Comparison of ENCODE assay signal across 17 mouse cellular contexts in the genomic region with DNA sequence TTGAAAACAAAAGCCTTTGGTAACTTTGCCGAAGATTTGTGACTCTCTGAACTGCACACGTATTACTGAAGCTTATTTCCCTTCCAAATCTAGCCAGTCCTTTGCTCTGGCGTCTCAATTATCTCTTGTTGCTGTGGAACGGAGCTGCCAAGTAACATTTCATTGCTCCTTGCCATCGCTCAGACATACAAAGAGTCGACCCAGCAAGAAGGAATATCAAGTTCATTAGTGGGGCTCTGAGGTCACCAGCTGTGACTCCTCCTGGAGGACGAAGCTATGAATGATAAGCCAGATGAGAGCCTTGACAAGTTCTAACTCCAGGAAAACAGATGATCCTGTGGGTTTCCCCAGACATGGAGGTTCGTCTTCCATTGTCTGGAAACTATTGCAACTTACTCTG.
DNase-seq lines count a peak whose midpoint lies in the region; ATAC-seq and TF ChIP-seq lines count a peak whose summit lies in the region.
"Had no signal": no experiment of that assay in that cellular context is flagged by ENCODE, and none has a peak within 500 bp of the region (broad histone marks: within the 10 kb centered on the region; RNA-seq: fewer than 3 reads in every experiment).

No protein-coding gene starts in this region.

- no peak overlapping the region for H3K4me3 ChIP-seq in midbrain, embryonic 12.5 days
- no peak overlapping the region for H3K4me3 ChIP-seq in midbrain, embryonic 15.5 days
- H3K4me3 ChIP-seq in forebrain, postnatal 0 days (ENCODE audit: low read depth, low read length), result no peak overlapping the region
- H3K4me3 ChIP-seq: erythroblast, embryonic 14.5 days; intestine, embryonic 15.5 days; limb, embryonic 12.5 days had no signal

- no peaks in the 10 kb centered on the region for H3K27me3 ChIP-seq in midbrain, embryonic 12.5 days
- no peaks in the 10 kb centered on the region for H3K27me3 ChIP-seq in midbrain, embryonic 15.5 days (replicated peaks)
- no peaks in the 10 kb centered on the region for H3K27me3 ChIP-seq in forebrain, postnatal 0 days (ENCODE audit: insufficient read depth, low read length)
- H3K27me3 ChIP-seq: intestine, embryonic 15.5 days; limb, embryonic 12.5 days had no signal

- no peaks in the 10 kb centered on the region for H3K9me3 ChIP-seq in midbrain, embryonic 12.5 days
- no peaks in the 10 kb centered on the region for H3K9me3 ChIP-seq in midbrain, embryonic 15.5 days
- no peaks in the 10 kb centered on the region for H3K9me3 ChIP-seq in forebrain, postnatal 0 days (ENCODE audit: low read length)
- H3K9me3 ChIP-seq: intestine, embryonic 15.5 days; limb, embryonic 12.5 days had no signal

- ATAC-seq in midbrain, embryonic 12.5 days (ENCODE audit: low FRiP score, low read depth), result peak; percentile 44; the same call in 1 of the 2 replicates
- ATAC-seq in midbrain, embryonic 15.5 days (replicated peaks), result no peak
- ATAC-seq in forebrain, postnatal 0 days, result peak; percentile 34; the same call in 1 of the 2 replicates
- ATAC-seq: activated CD4-positive, CD25-positive, alpha-beta regulatory T cell, adult 4 months; CD4-positive, CD25-positive, alpha-beta regulatory T cell, adult 4 months; liver, postnatal 0 days had no signal

- no peaks in the 10 kb centered on the region for H3K4me1 ChIP-seq in midbrain, embryonic 12.5 days
- H3K4me1 ChIP-seq in midbrain, embryonic 15.5 days, result peaks cover 5% of the 10 kb centered on the region; the same call in 1 of the 2 replicates
- H3K4me1 ChIP-seq in forebrain, postnatal 0 days (ENCODE audit: insufficient read depth), result no peaks in the 10 kb centered on the region
- H3K4me1 ChIP-seq: intestine, embryonic 15.5 days; limb, embryonic 12.5 days had no signal

- no peak for TF ChIP-seq CTCF in forebrain, postnatal 0 days (IDR thresholded peaks at IDR 0.05; ENCODE audit: low read depth)

- DNase-seq in forebrain, postnatal 0 days, result peak; percentile 3
- peak; percentile 56 for DNase-seq in mesoderm, embryonic 11.5 days (ENCODE audit: low read depth, low spot score)
- peak; percentile 15 for DNase-seq in retina, postnatal 1 day
- no peak for DNase-seq in thymus, postnatal 36 days
- no peak for DNase-seq in ovary, postnatal 10 days (ENCODE audit: low spot score)
- DNase-seq: cerebellum, adult 11 months; heart, postnatal 10 days; layer of hippocampus, postnatal 36 days; liver, postnatal 0 days; right cerebral cortex, postnatal 25 days had no signal

- no peaks in the 10 kb centered on the region for H3K36me3 ChIP-seq in midbrain, embryonic 12.5 days
- H3K36me3 ChIP-seq in midbrain, embryonic 15.5 days (replicated peaks), result no peaks in the 10 kb centered on the region
- H3K36me3 ChIP-seq in forebrain, postnatal 0 days (ENCODE audit: insufficient read depth), result no peaks in the 10 kb centered on the region
- H3K36me3 ChIP-seq: intestine, embryonic 15.5 days; limb, embryonic 12.5 days had no signal

- H3K9ac ChIP-seq in midbrain, embryonic 12.5 days (replicated peaks), result no peak overlapping the region
- H3K9ac ChIP-seq in midbrain, embryonic 15.5 days, result no peak overlapping the region
- H3K9ac ChIP-seq in forebrain, postnatal 0 days, result no peak overlapping the region
- H3K9ac ChIP-seq: intestine, embryonic 15.5 days; limb, embryonic 12.5 days; liver, postnatal 0 days had no signal

- 36% methylated on average over 8 of the region's 8 CpGs for WGBS in midbrain, embryonic 12.5 days
- 28% methylated on average over 8 of the region's 8 CpGs for WGBS in midbrain, embryonic 15.5 days
- 22% methylated on average over 8 of the region's 8 CpGs for WGBS in forebrain, postnatal 0 days

- H3K27ac ChIP-seq in midbrain, embryonic 12.5 days (replicated peaks), result no peak overlapping the region
- H3K27ac ChIP-seq in midbrain, embryonic 15.5 days, result no peak overlapping the region
- no peak overlapping the region for H3K27ac ChIP-seq in forebrain, postnatal 0 days (ENCODE audit: low read depth, low read length)
- H3K27ac ChIP-seq: intestine, embryonic 15.5 days; limb, embryonic 12.5 days had no signal

- 0 out of 2 replicates have a peak overlapping the region, but pooled peaks have one; percentile 2 for H3K4me2 ChIP-seq in midbrain, embryonic 12.5 days (replicated peaks)
- no peak overlapping the region for H3K4me2 ChIP-seq in midbrain, embryonic 15.5 days
- H3K4me2 ChIP-seq in forebrain, postnatal 0 days (ENCODE audit: low read depth), result no peak overlapping the region
- H3K4me2 ChIP-seq: intestine, embryonic 15.5 days; limb, embryonic 12.5 days had no signal

Comparison
In these comparisons a context has a peak if more than half of its experiments do, and no peak if none do; other contexts are left out.
1. DNase-seq: peak in forebrain, postnatal 0 days (single experiment), mesoderm, embryonic 11.5 days (single experiment) and retina, postnatal 1 day (single experiment); none in thymus, postnatal 36 days (0 of 2) and ovary, postnatal 10 days (single experiment).